Mouse (Mus musculus) embryo, embryonic 11 days (tissue): Measurements from ENCODE around the gene Coro7.
A peak's percentile ranks its signal among the peaks of the same experiment; 100 is the strongest.

Experiments
- DNase-seq: peaks from one replicate; pipeline ENCODE4 v3.0.0-alpha.2; 2015

The Coro7 gene

DNA sequence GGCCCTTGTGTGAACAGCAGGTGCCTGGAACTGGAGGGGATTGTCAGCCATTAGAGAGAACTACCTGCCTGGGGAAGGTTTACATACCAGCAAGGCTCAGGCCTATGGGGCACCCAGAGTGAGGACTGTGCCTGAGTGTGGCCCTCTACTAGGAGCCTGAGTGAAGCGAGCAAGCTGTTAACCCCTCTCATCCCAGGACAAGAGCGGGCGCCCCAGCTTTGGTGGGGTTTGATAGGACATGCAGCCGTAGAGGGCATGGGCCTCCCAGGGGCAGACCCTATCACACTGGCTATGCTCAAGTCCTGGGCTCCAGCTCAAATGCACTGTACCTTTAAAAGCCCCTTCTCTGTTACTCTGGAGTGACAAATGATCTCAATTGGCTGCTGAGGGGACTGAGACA lies 32.7 kb downstream of the Coro7 start:
- no peak for DNase-seq

DNA sequence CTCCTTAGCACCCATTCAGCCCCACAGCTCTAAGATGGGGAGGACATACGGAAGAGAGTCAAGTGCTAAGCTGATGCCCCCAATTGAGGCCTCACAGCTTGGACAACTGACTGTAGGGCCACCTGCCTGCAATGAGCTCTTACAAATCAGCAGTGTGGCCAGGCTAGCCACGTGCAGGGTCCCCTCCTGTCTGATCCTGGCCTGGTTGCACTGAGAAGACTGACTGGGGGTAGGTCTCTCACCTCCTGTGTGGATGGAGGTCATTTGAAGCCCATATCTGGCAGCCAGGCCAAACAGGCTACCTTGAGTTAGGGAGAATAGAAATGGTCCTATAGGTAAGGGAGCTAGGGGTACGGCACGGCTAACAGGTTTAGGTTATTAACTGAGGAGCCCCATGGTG lies 33.7 kb downstream of the Coro7 start:
- DNase-seq = no peak

DNA sequence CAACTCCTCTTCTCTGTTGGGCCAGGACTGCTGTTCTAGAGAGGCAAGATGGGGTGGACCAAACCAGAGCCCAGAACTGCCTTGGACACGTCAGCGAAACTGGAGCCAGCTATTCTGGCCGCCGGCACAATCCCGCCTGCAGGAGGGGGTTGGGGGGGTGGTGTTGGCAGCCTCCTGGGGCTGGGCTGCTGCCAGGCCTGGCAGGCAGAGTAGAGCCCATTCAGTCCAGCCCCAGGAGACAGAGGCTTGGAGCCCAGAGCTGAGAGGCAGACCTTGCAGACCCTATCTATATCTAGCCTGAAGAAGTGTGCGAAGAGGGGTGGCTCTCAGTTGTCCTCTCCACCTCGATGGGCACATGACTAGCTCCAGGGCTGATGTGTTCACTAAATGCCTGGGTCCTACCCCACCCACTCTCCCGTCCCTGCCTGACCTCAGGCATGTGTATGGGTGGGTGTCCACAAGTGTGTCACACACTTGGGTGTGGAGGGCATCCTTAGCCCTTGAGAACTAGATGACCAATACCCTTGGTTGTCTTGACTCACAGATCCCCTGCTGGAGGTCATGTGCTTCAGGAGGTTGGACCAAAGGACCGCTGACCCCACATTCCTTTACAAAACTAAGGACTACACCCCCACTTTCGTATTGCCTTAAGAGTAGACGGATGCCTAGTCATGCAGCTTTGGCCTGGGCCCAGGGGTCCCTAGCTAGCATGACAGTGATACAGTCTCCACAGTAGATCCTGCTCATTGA lies 35.7 kb downstream of the Coro7 start:
- no peak for DNase-seq

DNA sequence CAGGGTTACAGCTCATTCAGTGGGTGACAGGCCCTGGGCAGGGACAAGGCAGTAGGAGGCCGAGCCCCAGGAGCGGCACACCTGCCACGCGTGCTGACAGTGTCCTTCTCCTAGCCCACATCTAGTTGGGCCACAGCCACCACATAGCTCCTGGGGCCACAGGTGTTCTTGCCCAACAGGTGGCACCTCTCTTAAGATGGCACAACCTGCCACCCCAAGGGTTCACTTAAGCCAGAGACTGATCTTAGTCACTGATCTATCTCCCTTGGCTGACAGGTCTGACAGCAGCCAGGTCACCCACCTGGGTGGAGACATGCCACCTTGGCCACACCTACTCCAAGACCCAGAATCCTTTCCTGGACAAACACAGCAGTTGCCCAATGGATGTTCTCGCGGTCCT lies 36.6 kb downstream of the Coro7 start:
- no peak for DNase-seq

DNA sequence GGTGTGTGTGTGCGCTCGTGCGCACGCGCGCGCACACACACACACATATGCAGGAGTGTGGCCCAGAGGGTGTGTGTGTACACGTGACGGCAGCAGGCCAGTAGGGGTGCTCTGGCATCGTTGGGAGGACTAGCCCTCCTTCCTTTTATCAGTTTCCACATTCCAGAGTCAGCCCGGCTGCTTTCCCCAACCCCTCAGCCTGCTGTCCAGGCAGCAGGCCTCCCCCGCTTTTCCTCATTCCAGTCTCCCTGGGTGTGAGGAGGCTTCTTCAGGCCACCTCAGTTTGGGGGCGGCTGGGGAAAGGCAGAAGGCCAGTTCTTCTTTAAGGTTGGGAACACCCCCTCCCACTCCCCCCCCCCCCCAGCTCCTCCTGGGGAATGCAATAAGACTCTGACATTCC lies 37.4 kb downstream of the Coro7 start:
- peak; percentile 69 for DNase-seq

DNA sequence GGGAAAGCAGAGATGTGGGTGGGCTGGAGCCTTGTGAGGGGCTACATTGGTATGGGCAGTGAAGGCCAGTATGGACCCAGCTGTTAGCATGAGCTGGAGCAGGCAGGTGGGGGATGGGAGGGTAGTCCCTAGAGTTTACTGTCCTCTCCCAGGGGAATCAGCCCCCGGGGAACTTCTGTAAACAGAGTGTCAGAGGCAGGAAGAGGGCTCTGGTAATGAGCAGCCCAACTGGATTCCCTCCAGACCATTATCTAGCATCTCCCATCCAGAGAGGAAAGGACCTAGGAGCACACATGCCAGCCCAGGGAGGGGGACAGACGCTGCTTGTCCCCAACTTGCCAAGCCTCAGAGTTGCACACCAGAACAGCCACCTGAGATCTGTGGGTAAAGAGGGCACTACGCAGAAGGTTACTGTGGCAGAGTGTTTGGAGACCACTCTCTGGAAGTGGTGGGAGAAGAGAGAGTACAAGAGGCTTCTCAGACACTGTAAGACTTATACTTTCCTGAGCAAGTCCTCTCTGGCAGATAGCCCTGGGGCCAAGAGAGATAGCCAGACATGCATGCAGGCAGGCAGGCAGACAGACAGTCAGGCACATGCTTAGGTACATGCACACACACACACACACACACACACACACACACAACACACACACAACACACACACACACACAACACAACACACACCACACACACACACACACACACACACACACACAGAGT lies 38.3 kb downstream of the Coro7 start:
- no peak for DNase-seq

DNA sequence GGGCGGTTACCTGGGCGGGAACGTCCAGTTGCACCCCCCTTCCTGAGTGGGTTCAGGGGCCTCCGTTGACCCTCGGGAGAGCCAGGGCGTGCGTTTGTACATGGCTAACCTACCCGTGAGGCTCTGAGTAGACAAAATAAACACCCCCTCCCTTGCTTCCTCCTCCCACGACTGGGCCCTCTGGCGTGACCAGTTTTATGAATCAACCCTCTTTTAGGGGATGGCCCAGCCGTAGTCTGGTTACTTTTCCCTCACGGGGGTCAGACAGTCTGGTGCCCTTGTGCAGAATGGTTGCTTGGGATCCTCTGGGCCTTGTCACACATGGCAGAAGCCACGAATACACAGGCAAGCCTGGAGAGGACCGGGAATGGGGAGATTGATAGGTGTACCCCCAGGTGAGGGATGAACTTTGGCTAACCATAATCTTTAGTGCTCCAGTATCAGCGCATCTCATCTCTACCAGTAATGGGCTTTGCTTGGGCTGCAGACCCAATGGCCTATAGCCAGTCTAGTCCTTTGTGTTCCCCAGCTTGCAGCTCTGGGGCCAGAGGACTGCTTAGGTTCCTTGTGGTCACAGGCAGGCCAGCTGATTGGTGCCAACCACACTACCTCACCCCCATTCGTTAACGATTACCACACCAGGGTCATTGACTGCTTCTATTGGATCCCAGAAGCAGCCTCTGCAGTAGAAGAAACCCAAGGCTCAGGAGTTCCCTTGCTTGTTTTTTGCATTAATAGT lies 39.1 kb downstream of the Coro7 start:
- peak; percentile 52 for DNase-seq

DNA sequence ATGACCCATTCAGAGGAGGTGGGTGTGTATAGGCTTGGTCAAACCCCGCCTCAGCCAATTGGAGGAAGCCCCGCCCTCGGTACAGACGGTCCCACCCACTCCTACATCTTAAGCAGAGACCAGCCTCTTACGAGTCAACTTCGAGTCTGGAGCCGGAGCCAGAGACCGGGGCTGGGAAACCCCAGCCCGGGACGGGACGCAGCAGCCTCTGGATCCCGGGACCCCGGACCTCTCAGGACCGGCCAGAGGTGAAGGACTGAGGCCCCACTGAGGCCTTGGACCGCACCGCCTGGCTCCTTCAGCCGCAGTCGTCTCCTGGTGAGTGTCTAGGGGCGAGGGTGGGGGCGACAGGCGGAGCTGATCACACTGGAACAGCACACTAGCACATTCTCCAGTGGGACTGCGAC lies 39.7 kb downstream of the Coro7 start, which contains the start of the genes Vasn and Dnaja3:
TSS of gene Vasn (plus strand) at position 111 of the 407 bp plus-strand sequence.
TSS of gene Dnaja3 (plus strand) at position 159 of the 407 bp plus-strand sequence.
- DNase-seq = peak; percentile 94

DNA sequence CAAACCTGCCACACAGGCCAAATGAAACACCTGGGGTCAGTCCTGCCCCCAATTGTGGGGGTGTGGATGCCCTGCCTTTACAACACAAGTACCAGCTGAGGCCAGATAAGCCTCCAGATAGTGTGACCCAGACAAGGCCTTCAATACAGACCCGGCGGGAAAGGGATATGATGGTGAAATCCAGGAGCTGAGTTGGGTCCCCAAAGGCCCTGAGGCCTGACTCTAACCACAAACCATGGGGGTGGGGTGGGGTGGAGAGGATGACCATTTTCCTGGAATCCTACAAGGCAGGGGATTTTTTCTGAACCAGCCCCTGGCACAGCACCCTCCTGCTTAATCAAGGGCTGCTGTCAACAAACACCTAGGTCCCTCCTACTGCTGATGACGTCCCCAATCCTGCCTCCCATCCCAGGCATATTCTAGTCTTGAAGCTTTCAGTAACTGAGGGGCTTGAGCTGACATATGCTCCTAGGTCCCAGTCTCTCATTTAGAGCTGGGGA lies 40.6 kb downstream of the Coro7 start:
- no peak for DNase-seq

DNA sequence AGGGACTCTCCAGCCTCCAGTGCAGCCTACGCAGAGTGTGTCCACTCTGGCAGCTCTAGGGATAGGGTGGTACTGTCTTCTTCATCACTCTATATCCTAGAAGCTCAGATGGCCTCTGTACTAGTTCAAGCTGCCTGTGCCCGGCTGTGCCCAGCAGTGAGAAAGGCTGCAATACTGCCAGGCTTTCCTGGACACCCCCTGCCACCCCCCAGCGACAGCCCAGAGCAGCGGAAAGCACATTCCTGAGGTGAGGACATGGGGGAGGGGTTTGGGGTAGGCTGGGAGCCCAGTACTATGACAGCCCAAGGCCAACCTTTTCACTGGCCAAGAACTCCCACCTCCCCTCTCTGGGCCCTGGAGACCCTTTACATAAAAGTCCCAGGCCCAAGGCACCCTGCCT lies 43.8 kb downstream of the Coro7 start:
- no peak for DNase-seq

DNA sequence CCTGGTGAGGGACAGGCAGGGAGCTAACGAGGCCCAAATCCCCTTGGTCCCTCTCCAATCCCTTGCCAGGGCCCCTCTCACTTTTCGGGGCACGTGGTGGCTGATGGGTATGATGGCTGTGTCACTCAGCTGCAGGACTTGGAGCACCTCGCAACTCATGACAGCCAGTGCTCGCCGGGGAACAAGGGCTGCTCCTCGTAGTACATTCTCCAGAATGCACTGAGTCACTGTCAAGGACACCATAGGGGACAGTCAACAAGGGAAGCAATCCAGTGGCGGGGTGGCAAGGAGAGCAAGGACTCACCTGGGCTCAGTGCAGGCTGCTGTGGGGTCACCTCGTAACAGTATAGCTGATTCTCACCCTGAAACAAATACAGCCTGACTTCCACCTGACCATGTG lies 44.9 kb downstream of the Coro7 start:
- DNase-seq = no peak

DNA sequence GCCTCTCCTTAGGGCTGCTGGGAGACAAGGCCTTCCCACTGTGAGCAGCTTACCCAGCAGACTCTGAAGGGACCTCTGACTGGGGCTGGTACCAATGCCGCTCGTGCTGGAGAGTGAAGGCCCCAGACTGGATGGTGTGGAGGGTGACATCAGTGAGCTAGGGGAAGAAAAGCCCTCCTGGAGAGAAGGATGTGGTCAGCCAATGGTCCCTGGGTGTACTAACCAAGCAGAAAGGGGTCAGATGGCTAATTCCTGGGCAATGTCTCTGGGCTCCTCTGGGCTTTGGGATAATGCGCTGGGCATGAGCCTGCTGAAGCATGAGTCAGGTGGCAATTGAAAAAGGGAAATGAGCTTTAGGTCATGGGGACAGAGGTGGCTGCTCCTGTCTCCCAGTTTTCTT lies 45.9 kb downstream of the Coro7 start:
- no peak for DNase-seq

DNA sequence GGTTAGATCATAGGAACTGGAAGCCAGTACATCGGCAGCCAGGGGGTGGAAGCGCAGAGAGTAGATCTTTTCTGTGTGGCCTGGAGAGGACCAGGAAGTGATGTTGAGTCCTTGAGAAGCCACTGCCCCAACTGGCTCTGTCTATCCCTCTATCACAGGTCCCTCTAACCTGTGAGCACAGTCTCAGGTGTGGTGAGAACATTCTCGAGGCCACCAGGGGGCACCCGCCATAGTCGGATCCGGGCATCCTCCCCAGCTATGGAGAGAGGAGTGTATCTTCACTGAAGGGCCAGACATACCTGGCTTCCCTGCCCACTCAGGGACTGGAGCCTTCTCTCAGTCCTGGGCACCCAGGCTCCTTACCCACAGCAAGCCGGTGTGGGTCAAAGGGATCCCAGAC lies 47.5 kb downstream of the Coro7 start:
- DNase-seq = peak; percentile 65

DNA sequence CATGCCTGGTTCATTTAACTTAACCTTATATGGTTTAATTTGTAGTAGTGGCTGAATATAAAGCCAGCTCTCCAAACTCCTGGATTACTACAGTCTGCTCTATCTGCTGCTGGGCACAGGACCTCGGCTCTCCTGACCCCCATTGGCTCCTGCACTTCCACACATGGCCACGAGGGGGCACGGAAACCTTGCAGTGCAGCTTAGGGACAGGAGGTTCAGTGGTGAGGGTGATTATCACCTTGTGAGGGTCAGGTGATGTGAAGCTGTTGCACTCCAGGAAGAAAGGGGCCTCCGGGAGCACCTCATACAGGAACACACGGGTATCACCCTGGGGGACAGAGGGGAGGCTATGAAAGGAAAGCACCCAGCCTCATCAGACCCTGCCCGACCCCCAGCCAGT lies 49.6 kb downstream of the Coro7 start:
- DNase-seq = peak; percentile 77

DNA sequence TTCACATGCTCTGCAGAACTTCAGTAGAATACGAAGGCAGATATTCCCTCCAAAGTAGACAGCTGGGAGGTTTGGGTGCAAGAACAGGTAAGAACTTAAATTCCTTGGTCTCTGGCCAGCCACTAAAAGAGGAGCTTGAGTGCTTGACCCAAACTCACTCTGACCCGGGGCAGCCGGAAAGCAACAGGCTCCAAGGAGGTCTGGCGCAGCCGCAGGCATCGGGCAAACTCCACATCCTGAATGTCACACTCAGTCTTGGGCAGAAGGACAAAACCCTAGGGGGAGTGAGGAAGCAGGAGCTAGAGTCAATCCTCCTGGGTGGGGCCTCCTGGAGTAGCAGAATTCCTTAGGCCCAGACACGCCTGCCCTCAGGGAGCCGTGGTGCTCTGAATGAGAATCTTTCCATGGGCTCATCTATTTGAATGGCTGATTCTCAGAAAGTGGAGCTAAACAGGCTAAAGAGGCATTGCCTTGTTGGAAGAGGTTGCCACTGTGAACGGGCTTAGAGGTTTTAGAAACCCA lies 50.6 kb downstream of the Coro7 start:
- DNase-seq = no peak

DNA sequence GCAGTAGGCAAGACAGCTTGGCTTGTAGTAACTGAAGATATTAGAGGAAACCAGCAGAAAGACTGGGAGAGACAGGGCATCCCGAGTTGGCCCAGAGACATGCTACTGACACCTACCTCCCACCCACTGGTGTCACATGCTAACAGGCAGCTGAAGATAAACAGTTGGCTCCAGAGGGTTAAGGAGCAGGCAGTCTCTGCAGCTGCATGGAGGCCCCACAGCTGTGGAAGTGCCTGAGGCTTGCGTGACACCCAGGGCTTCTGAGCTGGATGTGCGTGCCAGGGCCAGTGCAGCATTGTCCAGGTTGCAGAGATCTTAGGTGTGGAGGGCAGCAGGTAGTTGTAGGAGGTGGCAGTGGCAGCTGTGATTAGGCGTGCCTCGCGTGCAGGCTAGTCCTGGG lies 52.5 kb downstream of the Coro7 start:
- no peak for DNase-seq

DNA sequence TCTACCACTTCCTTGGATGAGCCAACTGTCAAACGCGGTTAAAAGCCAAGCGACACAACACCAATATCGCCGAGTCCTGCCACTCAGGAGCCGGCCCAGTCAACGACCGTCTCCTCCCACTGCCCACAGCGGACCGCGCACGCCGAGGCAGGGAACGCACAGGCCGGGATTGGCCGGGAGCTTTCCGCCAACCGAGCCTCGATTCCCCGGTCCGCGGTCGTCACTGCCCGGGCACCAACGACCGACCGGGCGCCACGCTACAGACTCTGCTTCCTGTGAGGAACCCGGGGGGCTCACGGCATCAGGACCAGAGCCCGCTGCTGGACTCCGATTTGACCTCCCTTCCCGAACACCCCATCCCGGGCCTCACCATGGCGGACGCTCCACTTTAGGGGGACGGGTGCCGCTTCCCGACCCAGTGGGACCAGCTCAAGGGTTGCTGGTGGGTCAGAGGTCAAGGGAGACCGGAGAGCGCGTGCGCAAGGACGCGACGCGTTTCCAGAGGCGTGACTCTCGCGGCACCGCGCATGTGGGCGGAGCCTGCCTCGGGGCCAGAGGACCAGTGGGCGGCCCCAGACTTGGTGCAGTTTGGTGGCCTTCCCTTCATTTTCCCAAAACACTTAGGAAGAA lies 55.0 kb downstream of the Coro7 start, which contains the start of gene Pam16:
TSS of gene Pam16 (minus strand) at position 508 of the 630 bp plus-strand sequence.
- DNase-seq = peak; percentile 97

DNA sequence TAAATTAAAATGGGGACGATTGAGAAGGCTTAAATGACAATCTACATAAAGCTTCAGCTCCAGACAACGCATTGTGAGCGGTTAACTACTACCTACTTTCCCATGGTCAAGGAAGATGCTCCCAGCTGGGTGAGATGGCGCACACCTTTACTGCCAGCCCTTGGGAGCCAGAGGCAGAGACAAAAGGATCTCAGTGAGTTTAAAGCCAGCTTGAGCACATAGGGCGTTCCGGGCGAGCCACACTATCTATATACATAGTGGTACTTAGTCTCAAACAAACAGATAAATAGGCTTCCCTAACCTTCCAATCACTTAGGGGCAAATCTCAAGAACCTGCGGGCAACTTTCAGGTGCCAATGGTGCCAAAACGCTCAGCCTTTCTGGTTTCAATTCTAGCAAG lies 55.5 kb downstream of the Coro7 start:
- no peak for DNase-seq

DNA sequence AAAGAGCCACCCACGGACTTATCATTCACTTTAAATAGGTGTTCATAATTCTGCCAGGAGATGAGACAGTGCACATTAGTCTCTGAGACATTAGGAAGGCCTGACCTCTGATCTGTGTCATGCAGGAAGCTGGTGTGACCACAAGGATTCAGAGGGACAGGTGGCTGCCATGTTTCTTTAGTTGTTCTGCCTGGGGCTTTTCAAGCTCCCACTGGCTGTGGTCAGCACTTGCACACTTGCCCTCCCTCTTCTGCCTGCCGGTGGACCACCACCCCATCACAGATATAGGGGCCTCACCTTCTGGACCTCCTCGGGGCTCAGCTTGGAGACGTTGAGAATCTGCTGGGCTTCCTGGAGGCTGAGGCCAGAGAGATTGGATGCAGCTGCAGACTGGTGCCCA lies 62.7 kb downstream of the Coro7 start:
- DNase-seq = no peak

DNA sequence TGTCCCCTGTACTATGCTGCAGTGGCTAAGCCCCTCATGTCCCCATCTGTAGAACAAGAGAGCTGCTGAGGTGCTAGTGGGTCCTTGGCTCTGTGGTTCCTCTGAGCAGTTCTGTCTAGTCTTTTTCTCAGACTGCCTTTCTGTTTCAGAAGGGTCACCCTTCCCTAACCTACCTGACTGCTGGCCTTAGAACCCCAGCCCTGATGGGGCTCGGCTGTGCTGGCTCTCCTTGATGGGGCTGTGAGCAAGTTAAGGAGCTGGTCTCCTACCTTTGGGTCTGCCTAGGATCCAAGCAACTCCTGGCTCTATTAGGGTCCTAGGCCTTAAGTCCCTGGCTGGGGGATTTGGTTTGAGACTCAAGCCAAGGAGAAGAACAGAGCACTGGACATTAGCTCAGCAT lies 64.3 kb downstream of the Coro7 start:
- no peak for DNase-seq

DNA sequence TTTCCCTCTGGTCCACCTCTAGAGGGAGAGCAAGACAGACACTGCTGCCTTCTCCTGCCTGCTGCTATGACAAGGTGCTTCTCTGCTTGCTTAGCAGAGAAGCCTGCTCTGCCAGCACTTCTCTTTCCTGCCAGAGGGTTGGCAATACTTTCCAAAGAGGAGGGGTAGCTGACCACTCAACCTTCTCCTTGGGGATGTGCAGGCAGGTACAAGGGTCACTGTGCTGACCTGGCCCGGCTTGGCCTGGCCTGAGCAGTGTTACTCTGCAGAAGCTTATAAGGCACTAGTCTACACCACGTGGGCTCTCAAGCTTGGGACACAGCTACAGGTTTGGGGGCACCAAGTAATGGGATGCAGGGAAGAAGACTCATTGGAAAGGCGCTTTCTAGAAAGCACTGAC lies 64.9 kb downstream of the Coro7 start:
- DNase-seq = no peak

DNA sequence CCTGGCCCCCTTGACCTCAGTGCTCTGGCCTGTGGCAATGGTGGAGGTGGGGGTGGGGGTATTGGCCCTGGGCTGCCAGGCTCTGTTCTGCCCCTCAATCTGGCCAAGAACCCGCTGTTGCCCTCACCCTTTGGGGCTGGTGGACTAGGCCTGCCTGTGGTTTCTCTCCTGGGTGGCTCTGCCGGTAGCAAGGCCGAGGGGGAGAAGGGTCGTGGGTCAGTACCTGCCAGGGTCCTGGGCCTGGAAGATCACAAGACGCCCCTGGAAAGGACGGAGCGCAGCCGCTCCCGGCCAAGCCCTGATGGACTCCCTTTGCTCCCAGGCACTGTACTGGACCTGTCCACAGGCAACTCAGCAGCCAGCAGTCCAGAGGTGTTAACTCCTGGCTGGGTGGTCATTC lies 65.8 kb downstream of the Coro7 start:
- no peak for DNase-seq

DNA sequence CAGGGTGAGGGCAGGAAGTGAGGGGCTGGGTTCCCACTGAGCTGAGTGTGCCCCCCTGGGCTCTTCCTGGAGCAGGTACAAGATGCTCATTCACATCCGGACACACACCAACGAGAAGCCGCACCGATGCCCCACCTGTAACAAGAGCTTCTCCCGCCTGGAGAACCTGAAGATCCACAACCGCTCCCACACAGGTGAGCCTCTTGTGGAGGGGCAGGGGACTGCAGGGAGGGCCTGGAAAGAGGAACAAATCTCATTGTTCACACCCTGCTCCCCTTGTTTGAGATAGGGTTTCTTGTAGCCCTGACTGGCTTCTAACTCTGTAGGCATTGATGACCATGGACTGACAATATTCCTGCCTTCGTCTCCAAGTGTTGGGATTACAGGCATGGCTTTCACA lies 67.9 kb downstream of the Coro7 start:
- DNase-seq = no peak
